Mouse (Mus musculus) cortical plate, adult 2 months (tissue): ENCODE results near the gene Naaa. TPM values are rescaled to one million over a fixed set of nuclear protein-coding genes. Genes with fewer than 3 reads are reported as not detected.

Experiments
- H3K27ac ChIP-seq: fragments of 200-500 bp; 2 replicates; pipeline ENCODE4 v1.5.1; 2012; ENCODE audit warnings: low read length, control low read depth, inconsistent platforms; ENCODE audit not compliant: insufficient read depth
- H3K4me1 ChIP-seq: fragments of 200-500 bp; 2 replicates; pipeline ENCODE4 v1.6.1; 2011; ENCODE audit warnings: low read length; ENCODE audit not compliant: control insufficient read depth, insufficient read depth
- H3K4me3 ChIP-seq: fragments of 200-500 bp; 2 replicates; pipeline ENCODE4 v1.5.1; 2011; ENCODE audit warnings: mild to moderate bottlenecking, low read length, control low read depth; ENCODE audit not compliant: insufficient read depth
- CTCF ChIP-seq: fragments of 200-500 bp; IDR thresholded peaks from 2 replicates; pipeline ENCODE4 v1.5.1; 2011; ENCODE audit warnings: mild to moderate bottlenecking, control low read depth, low read length; ENCODE audit not compliant: insufficient read depth; ENCODE audit errors: extremely low read depth
- POLR2A ChIP-seq: fragments of 200-500 bp; IDR thresholded peaks from 2 replicates; pipeline ENCODE4 v1.6.1; 2011; ENCODE audit warnings: mild to moderate bottlenecking, low read length, control low read depth; ENCODE audit not compliant: insufficient read depth; ENCODE audit errors: extremely low read depth
- polyA plus RNA-seq: library from polyadenylated mRNA; depleted of rRNA; stranded (reverse); fragments of >200 nt; gene quantifications from 2 replicates; pipeline ENCODE4 v1.2.3, GENCODE M21; 2012; rRNA removed

The Naaa gene
- polyA plus RNA-seq, 1 experiment: 48.7 TPM

DNA sequence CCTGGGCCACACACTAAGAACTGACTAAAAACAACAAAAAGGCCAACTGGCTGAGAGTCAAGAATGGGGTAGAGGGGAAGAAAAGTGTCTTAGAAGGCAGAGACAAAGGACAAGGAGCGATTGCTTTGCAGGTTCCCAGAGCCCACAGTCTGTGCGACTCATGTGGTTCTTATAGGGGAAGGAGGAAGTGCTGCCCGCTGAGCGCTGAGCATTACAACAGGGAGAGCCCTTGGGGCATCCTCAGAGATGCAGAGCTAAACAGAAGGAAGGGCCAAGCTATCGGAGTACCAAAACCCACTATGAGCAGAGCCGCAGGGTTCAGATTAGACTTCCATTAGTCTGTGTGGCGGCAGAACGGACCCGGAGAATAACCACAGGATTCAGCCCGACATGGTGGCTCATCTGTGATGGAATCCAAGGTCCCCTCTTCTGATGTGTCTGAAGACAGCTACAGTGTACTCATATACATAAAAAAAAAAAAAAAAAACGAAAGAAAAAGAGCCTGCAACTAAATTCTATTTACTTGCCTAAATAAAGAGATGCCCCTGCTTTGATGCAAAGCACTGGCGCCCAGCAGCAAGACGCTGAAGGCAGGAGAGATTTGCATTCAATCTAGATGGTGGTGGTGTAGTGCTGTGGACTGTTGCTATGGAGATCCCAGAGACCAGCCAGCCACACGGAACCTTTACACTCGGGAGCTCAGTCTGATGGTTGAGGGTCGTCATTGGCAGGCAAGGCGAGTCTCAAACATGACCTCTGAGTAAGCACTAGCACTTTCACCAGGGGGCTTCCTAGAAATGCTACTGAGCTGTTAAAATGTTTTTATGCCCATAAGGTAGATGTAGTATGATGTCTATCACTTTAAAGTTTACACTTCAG lies 58.8 kb downstream of the Naaa start:
- no peak for TF ChIP-seq CTCF
- no peaks in the 10 kb centered on the region for H3K4me1 ChIP-seq
- no peak overlapping the region for H3K4me3 ChIP-seq
- H3K27ac ChIP-seq: no peak overlapping the region

DNA sequence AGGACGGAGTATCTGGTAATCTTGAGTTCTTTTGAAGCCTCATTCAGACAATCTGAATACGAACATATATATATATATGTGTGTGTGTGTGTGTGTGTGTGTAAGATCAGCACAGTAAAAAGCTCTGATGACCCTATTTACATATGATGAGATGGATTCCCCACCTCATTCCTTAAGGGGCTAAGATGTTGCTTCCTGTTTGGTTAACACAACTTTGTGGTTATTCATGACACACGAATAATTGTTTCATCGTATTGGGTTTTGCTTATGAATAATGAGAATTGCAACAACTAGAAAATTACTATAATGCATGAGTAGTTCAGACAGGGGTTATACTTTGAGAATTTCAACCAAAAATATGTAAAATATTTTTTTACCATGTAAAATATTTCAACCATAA lies 62.7 kb downstream of the Naaa start, which contains the start of gene U90926:
U90926 (minus strand) TSS at position 101 of the 400 bp plus-strand sequence.
- Histone ChIP-seq H3K27ac (no peak within 1 kb of the TSS), H3K4me1 (no peaks in the 10 kb centered on the region), H3K4me3 (no peak within 1 kb of the TSS)
- TF ChIP-seq POLR2A: no peak
- no peak for TF ChIP-seq CTCF

DNA sequence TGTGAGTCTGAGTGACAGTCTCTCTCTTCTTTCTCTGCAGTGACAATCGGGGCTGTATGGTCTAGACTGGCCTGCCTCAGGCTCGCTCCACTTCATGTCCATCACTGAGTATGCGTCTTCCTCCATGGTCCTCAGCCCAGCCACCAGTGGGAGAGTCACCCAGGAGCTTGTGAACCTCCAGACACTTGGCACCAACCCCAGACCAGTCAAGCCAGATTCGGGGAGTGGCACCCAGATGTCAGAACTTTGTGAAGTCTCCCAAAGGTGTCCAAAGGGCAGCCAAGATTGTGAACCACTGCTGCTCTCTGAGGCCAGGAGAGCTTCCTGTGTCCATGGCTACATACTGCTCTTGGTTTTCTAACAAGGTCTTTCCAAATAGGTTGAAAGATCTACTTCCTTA lies 65.7 kb downstream of the Naaa start:
- no peak overlapping the region for H3K4me3 ChIP-seq
- no peak for TF ChIP-seq POLR2A
- no peak for TF ChIP-seq CTCF
- no peaks in the 10 kb centered on the region for H3K4me1 ChIP-seq
- H3K27ac ChIP-seq: no peak overlapping the region

DNA sequence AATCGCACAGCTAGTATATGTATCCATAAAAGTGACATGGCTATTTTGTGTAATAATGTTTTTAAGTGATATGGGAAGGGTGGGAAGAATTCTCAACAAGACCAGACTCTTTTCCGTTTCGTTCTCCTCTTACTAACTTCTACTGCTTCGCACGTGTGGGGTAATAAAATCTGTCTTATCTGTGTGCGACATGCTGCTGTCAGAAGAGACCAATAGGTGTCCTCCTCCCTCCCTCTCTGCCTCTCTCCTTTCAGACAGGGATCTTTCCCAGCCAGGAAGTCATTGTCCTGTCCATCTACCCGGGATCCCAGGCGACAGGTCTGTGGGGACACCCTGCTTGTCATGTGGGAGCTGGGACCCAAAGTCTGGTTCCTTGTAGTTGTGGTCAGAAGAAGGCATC lies 67.8 kb downstream of the Naaa start:
- Histone ChIP-seq H3K4me1 (no peaks in the 10 kb centered on the region), H3K4me3 (no peak overlapping the region), H3K27ac (no peak overlapping the region)
- no peak for TF ChIP-seq CTCF

Other genes with a start within 250 kb of the Naaa start
- 19.0 and 21.9 TPM in 2 replicates for gene Cdkl2, start 234.3 kb downstream of the Naaa start, polyA plus RNA-seq
- gene G3bp2, start 194.5 kb downstream of the Naaa start, polyA plus RNA-seq: 121 and 127 TPM in 2 replicates
- 44.8 and 46.2 TPM in 2 replicates for gene Uso1, start 140.2 kb downstream of the Naaa start, polyA plus RNA-seq
- not detected in 2 replicates for gene U90926, start 62.8 kb downstream of the Naaa start, polyA plus RNA-seq
- gene Ppef2, start 21.9 kb downstream of the Naaa start, polyA plus RNA-seq: 0.98 and 2.4 TPM in 2 replicates
- 11.8 and 13.8 TPM in 2 replicates for gene Sdad1, start 32.3 kb upstream of the Naaa start, polyA plus RNA-seq
- gene Cxcl9, start 49.9 kb upstream of the Naaa start, polyA plus RNA-seq: not detected in 2 replicates
- gene Art3, start 53.7 kb upstream of the Naaa start, polyA plus RNA-seq: 13.8 and 15.2 TPM in 2 replicates
- 0.40 and 1.1 TPM in 2 replicates for gene Cxcl10, start 70.7 kb upstream of the Naaa start, polyA plus RNA-seq
- gene Nup54, start 157.0 kb upstream of the Naaa start, polyA plus RNA-seq: 22.4 and 26.0 TPM in 2 replicates
- gene Scarb2, start 228.7 kb upstream of the Naaa start, polyA plus RNA-seq: 63.7 and 66.4 TPM in 2 replicates